14 mouse cellular contexts compared by ENCODE assay signal in the genomic region with DNA sequence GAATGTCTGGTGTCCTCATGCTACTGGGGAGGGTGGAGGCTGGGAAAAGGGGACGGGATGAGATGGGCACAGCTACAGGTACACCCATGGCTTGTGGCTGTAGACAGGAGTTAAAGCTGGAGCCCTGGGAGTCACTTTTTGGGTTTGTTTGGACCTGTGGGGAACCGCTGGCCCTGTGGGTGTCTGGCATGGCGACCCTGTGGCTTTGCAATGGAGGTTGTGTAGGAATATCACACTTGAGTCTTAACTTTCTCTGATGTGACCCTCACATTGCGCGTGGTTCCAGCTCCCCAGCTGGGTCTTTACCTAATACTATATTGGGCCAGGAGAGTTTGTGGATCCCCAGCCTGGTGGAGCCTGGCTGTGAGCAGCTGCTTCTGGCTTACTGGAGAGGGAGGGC.
"Had no signal": no experiment of that assay in that cellular context is flagged by ENCODE, and none has a peak within 500 bp of the region (broad histone marks: within the 10 kb centered on the region; RNA-seq: fewer than 3 reads in every experiment).

No protein-coding gene starts in this region.

- H3K27ac ChIP-seq: neural tube, embryonic 13.5 days; neural tube, embryonic 15.5 days; stomach, embryonic 15.5 days; stomach, postnatal 0 days had no signal

- H3K4me3 ChIP-seq: neural tube, embryonic 13.5 days; neural tube, embryonic 15.5 days; stomach, embryonic 15.5 days had no signal

- H3K27me3 ChIP-seq: neural tube, embryonic 13.5 days; neural tube, embryonic 15.5 days; stomach, embryonic 15.5 days had no signal

- DNase-seq: retina, postnatal 1 day; right cerebral cortex, adult 18-20 months; right cerebral cortex, postnatal 14 days; right cerebral cortex, postnatal 25 days; right cerebral cortex, postnatal 4 days; spleen, adult 18-20 months; thymus, adult 2 months; thymus, postnatal 14 days; thymus, postnatal 25 days; thymus, postnatal 4 days had no signal

- H3K9me3 ChIP-seq: neural tube, embryonic 13.5 days; neural tube, embryonic 15.5 days; stomach, embryonic 15.5 days had no signal

- H3K4me2 ChIP-seq: neural tube, embryonic 13.5 days; neural tube, embryonic 15.5 days; stomach, embryonic 15.5 days had no signal

- H3K9ac ChIP-seq: neural tube, embryonic 13.5 days; neural tube, embryonic 15.5 days; stomach, embryonic 15.5 days had no signal
